Mouse (Mus musculus): ENCODE data around the gene Crmp1. TPM values are rescaled to one million over a fixed set of nuclear protein-coding genes. Genes with fewer than 3 reads are reported as not detected.

Gene Crmp1
- polyA plus RNA-seq, 1 experiment from 2014 or later: 6.8 TPM

GRCm38 (mm10) chr5:37246138-37246910 lies 4.6 kb downstream of the Crmp1 start:
- no peaks in the 10 kb centered on the region for H3K4me1 ChIP-seq (replicated peaks; ENCODE audit: control insufficient read depth, insufficient read depth)
- DNase-seq (ENCODE audit: low spot score) (no peak), ATAC-seq (ENCODE audit: low FRiP score, low TSS enrichment) (peak; percentile 17; the same call in 1 of the 2 replicates)
- H3K4me2 ChIP-seq (replicated peaks; ENCODE audit: low read depth): peak overlapping the region; percentile 62
- 4% methylated on average over 33 of the region's 37 CpGs for WGBS
- no peaks in the 10 kb centered on the region for H3K9me3 ChIP-seq (ENCODE audit: control insufficient read depth, low read length)
- no peaks in the 10 kb centered on the region for H3K36me3 ChIP-seq (ENCODE audit: control insufficient read depth, insufficient read depth, low read length)
- no peak overlapping the region for H3K9ac ChIP-seq (ENCODE audit: low read length)
- no peak overlapping the region for H3K27ac ChIP-seq (replicated peaks)
- peak overlapping the region; percentile 39 for H3K4me3 ChIP-seq (ENCODE audit: low read depth, low read length)
- peaks cover 28% of the 10 kb centered on the region for H3K27me3 ChIP-seq (ENCODE audit: control insufficient read depth, insufficient read depth, low read length)
- TF ChIP-seq CTCF (IDR thresholded peaks at IDR 0.05; ENCODE audit: low read depth) (no peak), EP300 (optimal IDR thresholded peaks at IDR 0.05) (no peak)

- 37% methylated on average over 4 of the region's 4 CpGs for WGBS
- Histone ChIP-seq H3K4me3 (ENCODE audit: low read depth, low read length) (no peak overlapping the region), H3K27ac (replicated peaks) (no peak overlapping the region), H3K4me1 (replicated peaks; ENCODE audit: control insufficient read depth, insufficient read depth) (no peaks in the 10 kb centered on the region), H3K9me3 (ENCODE audit: control insufficient read depth, low read length) (no peaks in the 10 kb centered on the region), H3K27me3 (ENCODE audit: control insufficient read depth, insufficient read depth, low read length) (peaks cover 18% of the 10 kb centered on the region), H3K9ac (ENCODE audit: low read length) (no peak overlapping the region), H3K36me3 (ENCODE audit: control insufficient read depth, insufficient read depth, low read length) (no peaks in the 10 kb centered on the region), H3K4me2 (replicated peaks; ENCODE audit: low read depth) (no peak overlapping the region)
- TF ChIP-seq CTCF (IDR thresholded peaks at IDR 0.05; ENCODE audit: low read depth) (no peak), EP300 (optimal IDR thresholded peaks at IDR 0.05) (no peak)
- no peak for ATAC-seq (ENCODE audit: low FRiP score, low TSS enrichment)
- no peak for DNase-seq (ENCODE audit: low spot score)
Measured at GRCm38 (mm10) chr5:37247456-37247855, 5.7 kb downstream of the Crmp1 start.

GRCm38 (mm10) chr5:37248870-37249269 lies 7.1 kb downstream of the Crmp1 start:
- peaks cover 11% of the 10 kb centered on the region; the same call in 1 of the 2 replicates for H3K27me3 ChIP-seq (ENCODE audit: control insufficient read depth, insufficient read depth, low read length)
- no peak for DNase-seq (ENCODE audit: low spot score)
- no peaks in the 10 kb centered on the region for H3K9me3 ChIP-seq (ENCODE audit: control insufficient read depth, low read length)
- no peak overlapping the region for H3K4me2 ChIP-seq (replicated peaks; ENCODE audit: low read depth)
- H3K9ac ChIP-seq (ENCODE audit: low read length): no peak overlapping the region
- H3K27ac ChIP-seq (replicated peaks): no peak overlapping the region
- H3K4me1 ChIP-seq (replicated peaks; ENCODE audit: control insufficient read depth, insufficient read depth): no peaks in the 10 kb centered on the region
- TF ChIP-seq CTCF (IDR thresholded peaks at IDR 0.05; ENCODE audit: low read depth) (no peak), EP300 (optimal IDR thresholded peaks at IDR 0.05) (no peak)
- H3K36me3 ChIP-seq (ENCODE audit: control insufficient read depth, insufficient read depth, low read length): no peaks in the 10 kb centered on the region
- no peak for ATAC-seq (ENCODE audit: low FRiP score, low TSS enrichment)
- 60% methylated on average over 3 of the region's 3 CpGs for WGBS
- no peak overlapping the region for H3K4me3 ChIP-seq (ENCODE audit: low read depth, low read length)

- H3K4me2 ChIP-seq (replicated peaks; ENCODE audit: low read depth): no peak overlapping the region
- no peak overlapping the region for H3K27ac ChIP-seq (replicated peaks)
- DNase-seq (ENCODE audit: low spot score) (no peak), ATAC-seq (ENCODE audit: low FRiP score, low TSS enrichment) (no peak)
- H3K9ac ChIP-seq (ENCODE audit: low read length): no peak overlapping the region
- no peak overlapping the region for H3K4me3 ChIP-seq (ENCODE audit: low read depth, low read length)
- no peaks in the 10 kb centered on the region for H3K4me1 ChIP-seq (replicated peaks; ENCODE audit: control insufficient read depth, insufficient read depth)
- TF ChIP-seq EP300 (optimal IDR thresholded peaks at IDR 0.05) (no peak), CTCF (IDR thresholded peaks at IDR 0.05; ENCODE audit: low read depth) (no peak)
- no peaks in the 10 kb centered on the region for H3K27me3 ChIP-seq (ENCODE audit: control insufficient read depth, insufficient read depth, low read length)
- WGBS: 45% methylated on average over 3 of the region's 3 CpGs
- H3K9me3 ChIP-seq (ENCODE audit: control insufficient read depth, low read length): no peaks in the 10 kb centered on the region
- no peaks in the 10 kb centered on the region for H3K36me3 ChIP-seq (ENCODE audit: control insufficient read depth, insufficient read depth, low read length)
Measured at GRCm38 (mm10) chr5:37251596-37251995, 9.9 kb downstream of the Crmp1 start.

GRCm38 (mm10) chr5:37252101-37252804 lies 10.5 kb downstream of the Crmp1 start:
- TF ChIP-seq EP300 (optimal IDR thresholded peaks at IDR 0.05): no peak
- no peak for TF ChIP-seq CTCF (IDR thresholded peaks at IDR 0.05; ENCODE audit: low read depth)
- H3K9ac ChIP-seq (ENCODE audit: low read length): no peak overlapping the region
- ATAC-seq (ENCODE audit: low FRiP score, low TSS enrichment) (no peak), DNase-seq (ENCODE audit: low spot score) (no peak)
- WGBS: 74% methylated on average over 9 of the region's 9 CpGs
- no peaks in the 10 kb centered on the region for H3K9me3 ChIP-seq (ENCODE audit: control insufficient read depth, low read length)
- H3K27ac ChIP-seq (replicated peaks): no peak overlapping the region
- H3K36me3 ChIP-seq (ENCODE audit: control insufficient read depth, insufficient read depth, low read length): no peaks in the 10 kb centered on the region
- H3K27me3 ChIP-seq (ENCODE audit: control insufficient read depth, insufficient read depth, low read length): no peaks in the 10 kb centered on the region
- no peak overlapping the region for H3K4me2 ChIP-seq (replicated peaks; ENCODE audit: low read depth)
- H3K4me3 ChIP-seq (ENCODE audit: low read depth, low read length): no peak overlapping the region
- H3K4me1 ChIP-seq (replicated peaks; ENCODE audit: control insufficient read depth, insufficient read depth): no peaks in the 10 kb centered on the region

- Histone ChIP-seq H3K9me3 (ENCODE audit: control insufficient read depth, low read length) (no peaks in the 10 kb centered on the region), H3K4me3 (ENCODE audit: low read depth, low read length) (no peak overlapping the region), H3K27me3 (ENCODE audit: control insufficient read depth, insufficient read depth, low read length) (no peaks in the 10 kb centered on the region), H3K36me3 (ENCODE audit: control insufficient read depth, insufficient read depth, low read length) (no peaks in the 10 kb centered on the region), H3K4me2 (replicated peaks; ENCODE audit: low read depth) (no peak overlapping the region), H3K4me1 (replicated peaks; ENCODE audit: control insufficient read depth, insufficient read depth) (no peaks in the 10 kb centered on the region), H3K27ac (replicated peaks) (no peak overlapping the region), H3K9ac (ENCODE audit: low read length) (no peak overlapping the region)
- DNase-seq (ENCODE audit: low spot score) (no peak), ATAC-seq (ENCODE audit: low FRiP score, low TSS enrichment) (no peak)
- 89% methylated on average over 4 of the region's 4 CpGs for WGBS
- TF ChIP-seq CTCF (IDR thresholded peaks at IDR 0.05; ENCODE audit: low read depth) (no peak), EP300 (optimal IDR thresholded peaks at IDR 0.05) (no peak)
Measured at GRCm38 (mm10) chr5:37254523-37254922, 12.8 kb downstream of the Crmp1 start.
